In the genomic region with DNA sequence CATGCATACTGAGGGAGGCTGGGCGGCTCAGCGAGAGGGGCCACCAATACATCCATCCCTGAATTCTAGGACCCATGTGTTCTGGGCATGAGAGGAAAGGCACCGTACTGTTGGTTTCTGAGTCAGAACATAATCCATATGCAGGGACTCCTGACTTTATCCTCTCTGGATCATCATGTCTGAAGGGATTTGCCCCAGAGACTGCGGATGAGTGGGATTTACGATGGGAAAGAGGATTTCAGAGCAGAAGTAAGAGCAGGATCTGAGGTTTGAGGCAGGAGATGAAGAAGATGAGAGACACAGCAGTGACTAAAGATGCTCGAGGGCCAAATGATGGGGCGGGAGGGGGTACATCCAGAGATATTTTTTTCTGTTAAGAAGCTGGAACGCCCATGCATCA, we compare ENCODE assay signal across 1 mouse cellular context.
TF ChIP-seq lines count a peak whose summit lies in the region.

No protein-coding gene starts in this region.

TF ChIP-seq in MEL, 35 proteins besides CTCF, POLR2A, EP300 and RAD21 (continued from another document):
- TF ChIP-seq MEF2A (IDR thresholded peaks at IDR 0.05; ENCODE audit: extremely low read depth, insufficient replicate concordance, low read depth, low read length, poor library complexity, severe bottlenecking) = no peak
- no peak for TF ChIP-seq JUND (IDR thresholded peaks at IDR 0.05; ENCODE audit: low read depth, low read length)
- no peak for TF ChIP-seq CHD1 (IDR thresholded peaks at IDR 0.05; ENCODE audit: low read depth, low read length)
- no peak for TF ChIP-seq ZNF384 (IDR thresholded peaks at IDR 0.05; ENCODE audit: low read depth, low read length)
